Mouse (Mus musculus): ENCODE measurements around the gene Atp6v0d1. TPM values are rescaled to one million over a fixed set of nuclear protein-coding genes. Genes with fewer than 3 reads are reported as not detected.

Atp6v0d1 gene
- 78.2 and 89.4 TPM in 2 replicates for polyA plus RNA-seq (2015; fragmentation: Nextera tagmentation; extraction: Ambion mirVana)

DNA sequence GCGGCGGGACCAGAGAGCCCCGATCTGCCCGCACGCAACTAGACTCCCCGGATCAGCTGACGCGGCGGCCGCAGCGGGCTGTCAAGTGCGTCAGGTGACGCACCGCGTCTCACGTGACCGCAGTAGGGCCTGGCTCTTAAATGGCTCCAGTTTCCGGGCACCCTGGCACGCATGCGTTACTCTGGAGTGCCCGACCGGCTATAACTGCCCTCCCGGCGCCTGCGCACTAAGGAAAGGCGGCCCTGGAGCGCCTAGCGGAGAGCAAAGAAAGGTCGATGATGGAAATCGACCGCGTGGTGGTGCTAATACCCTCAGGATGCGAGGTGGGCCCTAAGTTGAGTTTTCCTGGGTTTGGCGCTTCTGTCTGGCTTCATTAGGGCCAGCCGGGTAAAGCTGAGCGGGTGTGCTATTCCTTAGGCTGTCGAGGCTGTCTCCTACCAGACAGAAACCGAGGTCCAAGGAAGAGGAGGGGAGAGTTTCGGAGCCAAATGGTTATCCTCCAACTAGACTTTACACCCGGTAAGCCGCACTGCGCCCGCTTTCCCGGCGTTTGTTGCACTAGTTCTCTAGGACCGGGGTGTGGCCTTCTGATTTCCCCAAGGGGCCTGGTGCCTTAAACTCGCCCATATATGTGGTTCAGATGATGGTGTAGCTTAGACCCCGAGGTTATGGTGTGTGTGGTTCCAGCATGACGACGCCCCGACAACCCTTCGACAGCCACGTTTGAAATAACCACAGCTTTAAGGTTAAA is at the start of gene Atp6v0d1:
TSS of gene Atp6v0d1 (minus strand) at position 96 of the 751 bp plus-strand sequence.
- Histone ChIP-seq H3K4me1 (replicated peaks) (peaks cover 20% of the 10 kb centered on the region), H3K36me3 (no peaks in the 10 kb centered on the region), H3K9me3 (no peaks in the 10 kb centered on the region), H3K27me3 (replicated peaks) (no peaks in the 10 kb centered on the region), H3K9ac (peak within 1 kb of the TSS; percentile 77), H3K4me3 (replicated peaks) (peak within 1 kb of the TSS; percentile 95), H3K4me2 (replicated peaks) (peak within 1 kb of the TSS; percentile 83), H3K27ac (peak within 1 kb of the TSS; percentile 70)
- 3% methylated on average over 52 of the region's 53 CpGs for WGBS
- peak; percentile 99 for ATAC-seq

DNA sequence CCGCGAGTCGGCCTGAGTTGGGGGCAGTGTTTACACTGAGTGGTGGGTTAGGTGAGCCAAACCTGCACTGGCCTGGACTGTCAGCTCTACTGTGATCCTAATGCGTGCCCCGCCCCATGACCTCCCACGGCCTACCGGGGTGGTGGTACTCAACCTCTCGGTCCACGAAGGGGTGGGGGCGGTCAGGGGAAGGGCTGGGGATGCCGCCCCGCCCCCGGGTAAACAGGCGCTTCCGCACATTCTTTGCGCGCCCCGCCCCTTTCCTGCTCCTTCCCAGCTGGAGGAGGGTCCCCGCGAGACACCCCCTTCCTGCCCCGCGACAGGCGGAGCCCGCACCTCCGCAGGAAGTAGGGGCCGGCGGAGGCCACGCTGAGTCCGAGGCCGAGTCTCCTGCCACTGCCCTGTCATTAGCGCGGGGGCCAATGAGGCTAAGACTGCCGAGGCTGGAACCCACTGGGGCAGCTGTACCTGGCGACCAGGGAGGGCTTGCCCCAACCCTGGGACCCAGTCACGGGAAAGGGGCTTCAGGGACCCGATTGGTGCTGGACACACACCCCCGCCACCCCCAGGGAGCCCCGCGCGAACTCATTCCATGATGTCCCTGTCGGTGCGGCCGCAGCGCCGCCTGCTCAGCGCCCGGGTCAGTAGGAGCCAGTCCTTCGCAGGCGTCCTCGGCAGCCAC is 48.1 kb upstream of the Atp6v0d1 start:
- H3K9ac ChIP-seq: peak overlapping the region; percentile 54
- H3K4me3 ChIP-seq (replicated peaks): peak overlapping the region; percentile 50
- H3K36me3 ChIP-seq: peaks cover 33% of the 10 kb centered on the region
- H3K27ac ChIP-seq: no peak overlapping the region
- peaks cover 18% of the 10 kb centered on the region for H3K4me1 ChIP-seq (replicated peaks)
- 4% methylated on average over 50 of the region's 50 CpGs for WGBS
- peak; percentile 73 for ATAC-seq
- H3K4me2 ChIP-seq (replicated peaks): peak overlapping the region; percentile 98
- peaks cover 6% of the 10 kb centered on the region; the same call in 1 of the 2 replicates for H3K27me3 ChIP-seq (replicated peaks)
- H3K9me3 ChIP-seq: no peaks in the 10 kb centered on the region

- Histone ChIP-seq H3K9me3 (no peaks in the 10 kb centered on the region), H3K9ac (peak overlapping the region; percentile 18), H3K36me3 (peaks cover 25% of the 10 kb centered on the region), H3K27me3 (replicated peaks) (peaks cover 6% of the 10 kb centered on the region; the same call in 1 of the 2 replicates), H3K4me3 (replicated peaks) (peak overlapping the region; percentile 50), H3K4me2 (replicated peaks) (peak overlapping the region; percentile 98), H3K27ac (no peak overlapping the region), H3K4me1 (replicated peaks) (peaks cover 18% of the 10 kb centered on the region)
- ATAC-seq: no peak; the same call in 1 of the 2 replicates
- WGBS: 10% methylated on average over 20 of the region's 20 CpGs
Observed at GRCm38 (mm10) chr8:105613037-105613436, 47.2 kb upstream of the Atp6v0d1 start.

DNA sequence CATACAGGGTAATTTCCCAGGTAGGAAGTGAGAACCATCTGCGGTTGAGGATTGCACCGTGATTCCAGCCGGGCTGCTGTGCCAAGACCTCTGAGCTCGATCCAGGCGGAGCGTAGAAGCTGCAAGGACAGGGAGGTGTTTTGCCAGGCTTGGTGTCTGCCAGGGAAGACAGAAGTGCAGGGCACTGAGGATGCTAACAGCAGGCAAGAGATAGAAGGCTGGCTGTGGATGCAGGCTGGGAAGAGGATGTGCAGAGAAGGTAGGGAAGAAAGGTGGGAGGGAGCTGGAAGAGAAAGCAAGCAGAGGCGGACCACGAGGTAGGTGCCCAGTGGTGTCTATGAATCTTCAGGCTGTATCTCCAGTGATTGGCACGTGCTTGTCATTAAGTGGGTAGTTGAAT is 46.0 kb upstream of the Atp6v0d1 start:
- H3K4me1 ChIP-seq (replicated peaks): peaks cover 26% of the 10 kb centered on the region

GRCm38 (mm10) chr8:105609771-105610170 is 43.9 kb upstream of the Atp6v0d1 start:
- Histone ChIP-seq H3K27me3 (replicated peaks) (peaks cover 6% of the 10 kb centered on the region; the same call in 1 of the 2 replicates), H3K4me3 (replicated peaks) (no peak overlapping the region), H3K9me3 (no peaks in the 10 kb centered on the region), H3K9ac (no peak overlapping the region), H3K4me2 (replicated peaks) (no peak overlapping the region), H3K36me3 (no peaks in the 10 kb centered on the region), H3K4me1 (replicated peaks) (peaks cover 35% of the 10 kb centered on the region), H3K27ac (no peak overlapping the region)
- ATAC-seq: no peak
- WGBS: 64% methylated on average over 4 of the region's 4 CpGs

More for the DNA sequence above, 46.0 kb upstream of the Atp6v0d1 start:
- Histone ChIP-seq H3K36me3 (peaks cover 14% of the 10 kb centered on the region), H3K27ac (no peak overlapping the region), H3K4me3 (replicated peaks) (no peak overlapping the region), H3K4me2 (replicated peaks) (no peak overlapping the region), H3K27me3 (replicated peaks) (peaks cover 6% of the 10 kb centered on the region; the same call in 1 of the 2 replicates), H3K9me3 (no peaks in the 10 kb centered on the region), H3K9ac (no peak overlapping the region)
- ATAC-seq: no peak
- 88% methylated on average over 9 of the region's 9 CpGs for WGBS

GRCm38 (mm10) chr8:105609355-105609754 is 43.5 kb upstream of the Atp6v0d1 start:
- no peak overlapping the region for H3K9ac ChIP-seq
- H3K36me3 ChIP-seq: no peaks in the 10 kb centered on the region
- H3K4me1 ChIP-seq (replicated peaks): peaks cover 35% of the 10 kb centered on the region
- H3K4me3 ChIP-seq (replicated peaks): no peak overlapping the region
- 72% methylated on average over 2 of the region's 2 CpGs for WGBS
- no peak overlapping the region for H3K27ac ChIP-seq
- no peak overlapping the region for H3K4me2 ChIP-seq (replicated peaks)
- H3K27me3 ChIP-seq (replicated peaks): peaks cover 6% of the 10 kb centered on the region; the same call in 1 of the 2 replicates
- ATAC-seq: no peak
- H3K9me3 ChIP-seq: no peaks in the 10 kb centered on the region

GRCm38 (mm10) chr8:105607684-105608083 is 41.8 kb upstream of the Atp6v0d1 start:
- no peaks in the 10 kb centered on the region for H3K36me3 ChIP-seq
- no peaks in the 10 kb centered on the region for H3K9me3 ChIP-seq
- no peak overlapping the region for H3K4me3 ChIP-seq (replicated peaks)
- no peak overlapping the region for H3K4me2 ChIP-seq (replicated peaks)
- no peak overlapping the region for H3K27ac ChIP-seq
- H3K4me1 ChIP-seq (replicated peaks): peaks cover 25% of the 10 kb centered on the region
- WGBS: 25% methylated on average over 4 of the region's 4 CpGs
- H3K27me3 ChIP-seq (replicated peaks): peaks cover 5% of the 10 kb centered on the region; the same call in 1 of the 2 replicates
- ATAC-seq: no peak
- H3K9ac ChIP-seq: no peak overlapping the region

DNA sequence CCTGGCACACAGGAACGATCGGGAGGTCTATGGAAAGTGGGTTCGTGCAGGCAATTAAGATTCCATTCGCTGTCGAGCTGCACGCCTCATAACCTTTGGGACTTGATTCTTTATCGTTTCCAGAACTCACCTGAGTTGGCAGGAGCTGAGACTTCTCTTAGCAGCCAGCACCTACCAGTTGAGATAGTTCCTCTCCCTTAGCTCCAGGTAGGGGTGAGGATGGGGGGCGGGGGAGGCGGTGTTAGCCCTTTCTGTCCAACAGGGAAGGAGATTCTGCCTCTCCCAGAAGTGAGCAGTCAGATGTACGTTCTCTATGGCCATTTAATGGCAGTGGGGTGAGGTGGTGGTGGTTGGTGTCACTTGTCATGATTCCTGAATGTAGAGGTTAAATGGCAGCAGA is 41.2 kb upstream of the Atp6v0d1 start:
- no peaks in the 10 kb centered on the region for H3K9me3 ChIP-seq
- H3K27me3 ChIP-seq (replicated peaks): no peaks in the 10 kb centered on the region
- no peak for ATAC-seq
- 6% methylated on average over 10 of the region's 10 CpGs for WGBS
- H3K4me3 ChIP-seq (replicated peaks): peak overlapping the region; percentile 74
- H3K9ac ChIP-seq: peak overlapping the region; percentile 83; the same call in 1 of the 2 replicates
- H3K4me2 ChIP-seq (replicated peaks): peak overlapping the region; percentile 93
- H3K36me3 ChIP-seq: no peaks in the 10 kb centered on the region
- 0 out of 2 replicates have a peak overlapping the region, but pooled peaks have one; percentile 89 for H3K27ac ChIP-seq
- peaks cover 25% of the 10 kb centered on the region for H3K4me1 ChIP-seq (replicated peaks)

DNA sequence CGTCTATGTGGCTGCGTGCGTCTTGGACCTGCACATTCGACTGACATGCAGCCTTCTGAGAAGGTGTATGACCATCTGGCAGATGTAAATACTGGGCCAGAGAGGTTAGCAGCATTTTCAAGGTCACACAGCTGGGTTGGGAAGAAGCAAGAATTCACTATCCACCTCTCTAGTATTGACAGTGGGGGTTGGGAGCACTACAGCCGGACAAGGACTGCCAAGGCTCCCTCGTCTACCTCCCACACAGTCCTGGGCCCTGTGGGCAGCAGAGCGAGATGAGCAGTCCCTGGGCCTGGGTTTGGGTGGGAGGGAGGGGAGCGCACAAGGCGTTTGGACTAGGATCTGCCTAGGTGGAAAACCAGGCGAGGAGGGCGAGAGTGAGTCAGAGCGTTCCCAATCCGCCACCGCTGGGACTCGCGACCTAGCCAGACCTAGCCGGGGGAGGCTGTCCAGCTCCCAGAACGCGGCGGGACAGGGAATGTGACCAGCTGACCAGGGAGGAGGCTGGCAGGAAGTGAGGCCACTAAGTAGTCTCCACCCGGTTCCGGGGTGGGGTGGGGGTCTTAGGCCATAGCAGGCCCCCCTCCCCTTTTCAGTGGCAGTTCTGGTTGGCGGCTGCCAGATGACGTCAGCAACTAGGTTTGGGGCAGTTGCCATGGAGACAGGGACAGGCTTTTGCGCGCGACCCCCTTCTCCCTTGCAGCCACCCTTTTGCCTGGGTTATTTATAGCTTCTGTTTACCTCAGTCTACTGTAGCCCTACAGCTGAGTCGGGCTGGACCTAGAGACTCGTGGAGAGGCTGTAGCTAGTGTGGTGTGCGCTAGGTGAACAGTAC is 40.6 kb upstream of the Atp6v0d1 start:
- H3K9me3 ChIP-seq: no peaks in the 10 kb centered on the region
- peak overlapping the region; percentile 74 for H3K4me3 ChIP-seq (replicated peaks)
- peak overlapping the region; percentile 89 for H3K27ac ChIP-seq
- peak; percentile 75 for ATAC-seq
- WGBS: 2% methylated on average over 30 of the region's 30 CpGs
- H3K9ac ChIP-seq: peak overlapping the region; percentile 83
- H3K36me3 ChIP-seq: no peaks in the 10 kb centered on the region
- H3K4me2 ChIP-seq (replicated peaks): peak overlapping the region; percentile 93
- H3K27me3 ChIP-seq (replicated peaks): no peaks in the 10 kb centered on the region
- H3K4me1 ChIP-seq (replicated peaks): peaks cover 25% of the 10 kb centered on the region

GRCm38 (mm10) chr8:105605491-105606188 is 39.8 kb upstream of the Atp6v0d1 start:
- H3K9ac ChIP-seq: peak overlapping the region; percentile 83
- WGBS: under 1% methylated on average over 33 of the region's 39 CpGs
- H3K9me3 ChIP-seq: no peaks in the 10 kb centered on the region
- peak overlapping the region; percentile 93 for H3K4me2 ChIP-seq (replicated peaks)
- H3K4me1 ChIP-seq (replicated peaks): peaks cover 25% of the 10 kb centered on the region
- no peaks in the 10 kb centered on the region for H3K36me3 ChIP-seq
- H3K27me3 ChIP-seq (replicated peaks): no peaks in the 10 kb centered on the region
- H3K4me3 ChIP-seq (replicated peaks): peak overlapping the region; percentile 74
- ATAC-seq: peak; percentile 65
- H3K27ac ChIP-seq: peak overlapping the region; percentile 89

DNA sequence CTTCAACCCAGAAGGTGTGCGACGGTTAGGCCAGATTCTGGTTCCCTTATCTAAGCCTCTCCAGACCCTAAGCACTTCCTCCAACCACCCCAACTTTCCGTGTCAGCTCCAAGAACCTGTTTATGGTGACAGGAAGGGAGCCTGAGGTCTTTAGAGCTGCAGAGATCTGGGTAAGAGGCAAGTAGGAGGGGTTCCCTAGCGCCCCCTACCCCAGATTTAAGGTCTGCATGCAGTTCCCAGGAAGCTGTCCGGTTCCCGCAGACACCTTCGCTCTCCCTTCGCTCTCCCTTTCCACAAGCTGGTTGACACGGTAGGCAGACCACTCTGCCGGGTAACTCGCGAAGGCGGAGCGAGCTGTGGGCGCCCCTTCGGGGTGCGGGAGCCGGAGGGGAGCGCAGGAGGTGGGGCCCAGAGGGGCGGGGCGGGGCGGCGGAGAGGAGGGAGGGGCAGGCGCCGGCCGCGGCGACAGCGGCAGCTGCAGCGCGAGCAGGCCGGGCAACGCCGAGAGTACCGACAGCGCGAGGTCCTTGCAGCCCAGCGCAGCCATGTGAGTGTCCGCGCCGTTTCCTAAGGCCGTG is 39.0 kb upstream of the Atp6v0d1 start, which contains the start of gene Ripor1:
TSS of gene Ripor1 (plus strand) at position 452 of the 578 bp plus-strand sequence.
- H3K4me2 ChIP-seq (replicated peaks): peak within 1 kb of the TSS; percentile 93
- H3K27ac ChIP-seq: peak within 1 kb of the TSS; percentile 89
- peak within 1 kb of the TSS; percentile 74 for H3K4me3 ChIP-seq (replicated peaks)
- H3K4me1 ChIP-seq (replicated peaks): peaks cover 25% of the 10 kb centered on the region
- H3K9me3 ChIP-seq: no peaks in the 10 kb centered on the region
- ATAC-seq: peak; percentile 90
- no peaks in the 10 kb centered on the region for H3K27me3 ChIP-seq (replicated peaks)
- no peaks in the 10 kb centered on the region for H3K36me3 ChIP-seq
- peak within 1 kb of the TSS; percentile 83 for H3K9ac ChIP-seq
- under 1% methylated on average over 39 of the region's 42 CpGs for WGBS
